Mouse (Mus musculus) midbrain, embryonic 13.5 days (tissue): ENCODE results near the gene Shisal1. TPM values are rescaled to one million over a fixed set of nuclear protein-coding genes. Genes with fewer than 3 reads are reported as not detected.

Source experiments
- ATAC-seq: fragments of 200-750 bp; cut with Nextera tagmentation; 2 replicates; pipeline ENCODE4 v1.8.0; 2017; ENCODE audit warnings: mild to moderate bottlenecking, moderate TSS enrichment, moderate library complexity
- H3K27ac ChIP-seq: fragments of 300-500 bp; sonication (generic); 2 replicates; pipeline ENCODE4 v1.5.1; 2015; ENCODE audit warnings: inconsistent platforms, mild to moderate bottlenecking, moderate library complexity
- H3K27me3 ChIP-seq: fragments of 300-500 bp; sonication (generic); 2 replicates; pipeline ENCODE4 v1.6.1; 2015; ENCODE audit warnings: mild to moderate bottlenecking, inconsistent platforms
- H3K36me3 ChIP-seq: fragments of 300-500 bp; sonication (generic); 2 replicates; pipeline ENCODE4 v1.6.1; 2015; ENCODE audit warnings: mild to moderate bottlenecking, inconsistent platforms
- H3K4me1 ChIP-seq: fragments of 300-500 bp; sonication (generic); replicated peaks from 2 replicates; pipeline ENCODE4 v1.6.1; 2015; ENCODE audit warnings: inconsistent platforms
- H3K4me2 ChIP-seq: fragments of 300-500 bp; sonication (generic); replicated peaks from 2 replicates; pipeline ENCODE4 v1.6.1; 2015; ENCODE audit warnings: moderate library complexity, mild to moderate bottlenecking, inconsistent platforms
- H3K4me3 ChIP-seq: fragments of 300-500 bp; sonication (generic); replicated peaks from 2 replicates; pipeline ENCODE4 v1.5.1; 2015; ENCODE audit warnings: mild to moderate bottlenecking, inconsistent platforms
- H3K9ac ChIP-seq: fragments of 300-500 bp; sonication (generic); replicated peaks from 2 replicates; pipeline ENCODE4 v1.6.1; 2015; ENCODE audit warnings: mild to moderate bottlenecking, inconsistent platforms
- H3K9me3 ChIP-seq: fragments of 300-500 bp; sonication (generic); 2 replicates; pipeline ENCODE4 v1.6.1; 2016; ENCODE audit warnings: mild to moderate bottlenecking, inconsistent platforms
- WGBS: fragments of 180-500 bp; shearing (Covaris S2); methylation state at CpG from one replicate; pipeline ENCODE4 v1.1.7; 2015; 5-methylcytosine and 5-hydroxymethylcytosine counted together
- polyA plus RNA-seq: library from polyadenylated mRNA; unstranded; fragments of >200 nt; fragmentation: Nextera tagmentation; extraction: Ambion mirVana; gene quantifications from 2 replicates; pipeline ENCODE4 v1.2.1, GENCODE M21; 2015

Shisal1 gene
- polyA plus RNA-seq, 1 experiment from 2014 or later, result 11.1 TPM

DNA sequence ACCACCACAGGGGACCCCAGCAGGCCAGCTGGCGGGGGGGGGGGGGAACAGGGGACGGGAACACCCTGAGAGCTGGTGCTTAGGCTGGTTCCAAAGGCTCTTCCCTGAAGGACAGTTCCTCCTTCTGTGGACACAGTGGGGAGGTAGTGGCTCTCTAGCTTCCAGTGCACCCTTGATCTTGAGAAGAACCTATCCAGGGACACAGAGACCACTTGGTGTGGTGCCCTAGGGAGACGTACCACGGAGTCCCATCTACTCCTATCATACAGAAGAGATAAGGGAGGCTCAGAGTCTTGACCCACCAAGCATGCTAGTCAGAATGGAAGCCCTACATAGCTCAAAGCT is 28.7 kb downstream of the Shisal1 start:
- Histone ChIP-seq H3K27ac (peak overlapping the region; percentile 92), H3K9me3 (no peaks in the 10 kb centered on the region), H3K9ac (no peak overlapping the region), H3K27me3 (peaks cover 19% of the 10 kb centered on the region; the same call in 1 of the 2 replicates), H3K4me2 (0 out of 2 replicates have a peak overlapping the region, but pooled peaks have one; percentile 15), H3K36me3 (peaks cover 5% of the 10 kb centered on the region; the same call in 1 of the 2 replicates), H3K4me3 (no peak overlapping the region), H3K4me1 (peaks cover 74% of the 10 kb centered on the region)
- WGBS, result 18% methylated on average over 4 of the region's 4 CpGs
- no peak; the same call in 1 of the 2 replicates for ATAC-seq

GRCm38 (mm10) chr15:84417592-84418265 is 29.2 kb downstream of the Shisal1 start:
- H3K27ac ChIP-seq, result peak overlapping the region; percentile 92
- peak; percentile 81 for ATAC-seq
- peaks cover 74% of the 10 kb centered on the region for H3K4me1 ChIP-seq
- H3K9me3 ChIP-seq, result no peaks in the 10 kb centered on the region
- H3K36me3 ChIP-seq, result peaks cover 5% of the 10 kb centered on the region; the same call in 1 of the 2 replicates
- H3K4me3 ChIP-seq, result no peak overlapping the region
- H3K9ac ChIP-seq, result peak overlapping the region; percentile 48
- peaks cover 19% of the 10 kb centered on the region; the same call in 1 of the 2 replicates for H3K27me3 ChIP-seq
- H3K4me2 ChIP-seq, result 0 out of 2 replicates have a peak overlapping the region, but pooled peaks have one; percentile 15
- 7% methylated on average over 13 of the region's 13 CpGs for WGBS

GRCm38 (mm10) chr15:84417017-84417416 is 29.9 kb downstream of the Shisal1 start:
- Histone ChIP-seq H3K4me1 (peaks cover 74% of the 10 kb centered on the region), H3K36me3 (peaks cover 5% of the 10 kb centered on the region; the same call in 1 of the 2 replicates), H3K9ac (peak overlapping the region; percentile 45), H3K4me2 (no peak overlapping the region), H3K9me3 (no peaks in the 10 kb centered on the region), H3K27ac (peak overlapping the region; percentile 92), H3K4me3 (no peak overlapping the region), H3K27me3 (peaks cover 22% of the 10 kb centered on the region)
- no peak for ATAC-seq
- WGBS, result 20% methylated on average over 14 of the region's 14 CpGs

DNA sequence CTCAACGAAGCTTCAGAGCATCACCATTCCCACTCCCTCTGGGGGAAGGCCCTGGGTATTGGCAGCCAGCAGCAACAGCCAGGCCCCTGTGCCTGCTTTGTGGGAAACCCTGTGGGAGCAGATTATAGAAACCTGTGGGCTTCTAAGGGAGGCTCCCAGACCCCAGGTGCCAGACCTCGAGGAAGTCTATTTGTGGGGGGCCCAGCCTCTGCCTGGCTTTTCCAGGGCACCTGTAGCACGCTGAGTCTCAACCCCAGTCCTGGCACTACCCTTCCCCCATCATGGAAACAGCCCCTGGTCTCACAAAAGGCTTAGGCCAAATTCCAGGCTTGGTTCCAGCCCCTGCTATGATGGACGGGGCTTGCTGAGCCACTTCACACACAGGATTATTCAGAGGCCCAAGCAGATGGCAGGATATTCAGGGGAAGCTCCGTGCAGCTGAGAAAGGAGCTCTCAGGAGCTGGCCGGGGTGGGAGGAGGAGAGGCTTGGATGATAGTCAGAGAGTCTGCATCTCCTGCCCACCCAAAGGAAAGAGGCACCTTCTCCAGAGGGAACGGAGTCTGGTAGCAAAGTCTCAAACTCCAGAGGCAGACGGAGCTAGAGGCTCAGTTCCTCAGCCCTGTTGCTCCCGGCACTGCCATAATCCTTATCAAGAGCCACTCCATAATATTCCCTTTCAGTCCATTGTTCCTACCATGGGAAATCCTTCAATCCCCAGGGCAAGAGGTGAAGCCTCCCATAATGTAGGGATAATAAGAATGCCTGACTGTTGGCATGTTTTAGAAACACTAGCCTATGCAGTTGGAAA is 32.7 kb downstream of the Shisal1 start:
- Histone ChIP-seq H3K27me3 (peaks cover 10% of the 10 kb centered on the region), H3K36me3 (peaks cover 5% of the 10 kb centered on the region; the same call in 1 of the 2 replicates), H3K4me3 (no peak overlapping the region), H3K9ac (no peak overlapping the region), H3K4me2 (0 out of 2 replicates have a peak overlapping the region, but pooled peaks have one; percentile 3), H3K9me3 (no peaks in the 10 kb centered on the region), H3K27ac (peak overlapping the region; percentile 84), H3K4me1 (peaks cover 73% of the 10 kb centered on the region)
- WGBS, result 13% methylated on average over 9 of the region's 9 CpGs
- ATAC-seq, result peak; percentile 44

- H3K4me1 ChIP-seq, result peaks cover 71% of the 10 kb centered on the region
- peaks cover 9% of the 10 kb centered on the region; the same call in 1 of the 2 replicates for H3K27me3 ChIP-seq
- no peak overlapping the region for H3K4me3 ChIP-seq
- no peak overlapping the region for H3K9ac ChIP-seq
- no peak for ATAC-seq
- H3K36me3 ChIP-seq, result peaks cover 5% of the 10 kb centered on the region; the same call in 1 of the 2 replicates
- H3K9me3 ChIP-seq, result no peaks in the 10 kb centered on the region
- WGBS, result 26% methylated on average over 6 of the region's 6 CpGs
- no peak overlapping the region; the same call in 1 of the 2 replicates for H3K27ac ChIP-seq
- no peak overlapping the region for H3K4me2 ChIP-seq
These were observed 34.5 kb downstream of the Shisal1 start for GRCm38 (mm10) chr15:84412409-84412808.

GRCm38 (mm10) chr15:84410052-84410451 is 36.8 kb downstream of the Shisal1 start:
- Histone ChIP-seq H3K9ac (no peak overlapping the region), H3K36me3 (peaks cover 14% of the 10 kb centered on the region; the same call in 1 of the 2 replicates), H3K4me1 (peaks cover 63% of the 10 kb centered on the region), H3K9me3 (no peaks in the 10 kb centered on the region), H3K27me3 (peaks cover 10% of the 10 kb centered on the region; the same call in 1 of the 2 replicates), H3K4me2 (no peak overlapping the region), H3K27ac (peak overlapping the region; percentile 45), H3K4me3 (no peak overlapping the region)
- 53% methylated on average over 8 of the region's 8 CpGs for WGBS
- peak; percentile 34; the same call in 1 of the 2 replicates for ATAC-seq

DNA sequence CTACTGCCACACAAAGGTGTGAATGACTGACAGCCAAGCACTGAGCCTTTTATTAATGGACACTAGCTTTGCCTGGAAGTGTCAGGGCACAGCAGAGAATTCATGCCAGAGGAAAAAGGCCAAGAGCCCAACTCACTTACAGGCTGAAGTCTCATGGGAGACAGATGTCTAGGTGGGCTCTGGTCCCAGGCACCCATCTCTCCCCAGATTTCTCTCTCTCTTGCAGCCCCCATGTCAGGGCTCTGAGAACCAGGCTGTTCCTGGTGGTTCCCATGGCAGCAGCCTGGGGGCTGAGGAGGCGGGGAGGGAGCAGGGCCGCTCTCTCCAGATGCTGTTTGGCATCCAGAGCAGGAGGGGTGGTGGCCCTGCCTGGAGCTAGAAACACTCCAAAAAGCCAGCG is 38.3 kb downstream of the Shisal1 start:
- H3K9me3 ChIP-seq, result no peaks in the 10 kb centered on the region
- H3K9ac ChIP-seq, result no peak overlapping the region
- H3K4me2 ChIP-seq, result no peak overlapping the region
- peaks cover 10% of the 10 kb centered on the region; the same call in 1 of the 2 replicates for H3K27me3 ChIP-seq
- peaks cover 14% of the 10 kb centered on the region for H3K36me3 ChIP-seq
- WGBS, result 19% methylated on average over 3 of the region's 3 CpGs
- ATAC-seq, result no peak; the same call in 1 of the 2 replicates
- no peak overlapping the region for H3K4me3 ChIP-seq
- peaks cover 55% of the 10 kb centered on the region for H3K4me1 ChIP-seq
- H3K27ac ChIP-seq, result 0 out of 2 replicates have a peak overlapping the region, but pooled peaks have one; percentile 27

DNA sequence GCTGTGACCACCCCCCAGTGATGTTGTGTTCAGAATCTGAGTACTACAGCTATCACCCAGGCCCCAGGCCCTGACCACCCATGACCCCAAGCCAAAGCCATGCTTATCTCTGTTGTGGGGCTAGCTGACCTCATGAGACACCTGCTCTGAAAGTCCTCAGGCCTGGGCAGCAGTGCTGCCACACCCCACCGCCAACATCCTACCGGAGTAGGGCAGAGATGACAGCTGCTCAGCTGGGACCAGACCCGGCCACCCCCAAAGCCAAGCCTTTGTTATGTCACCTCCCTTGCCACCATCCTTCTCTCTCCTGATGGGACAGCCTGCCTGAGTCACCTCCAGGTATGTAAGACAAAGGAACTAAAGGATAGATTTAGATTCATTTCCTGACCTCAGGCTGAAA is 41.1 kb downstream of the Shisal1 start:
- Histone ChIP-seq H3K36me3 (peaks cover 14% of the 10 kb centered on the region), H3K4me1 (peaks cover 40% of the 10 kb centered on the region)

GRCm38 (mm10) chr15:84403454-84404113 is 43.3 kb downstream of the Shisal1 start:
- H3K4me1 ChIP-seq, result peaks cover 29% of the 10 kb centered on the region
- peaks cover 14% of the 10 kb centered on the region for H3K36me3 ChIP-seq
- no peaks in the 10 kb centered on the region for H3K9me3 ChIP-seq
- H3K9ac ChIP-seq, result no peak overlapping the region
- peaks cover 8% of the 10 kb centered on the region for H3K27me3 ChIP-seq
- 78% methylated on average over 10 of the region's 10 CpGs for WGBS
- no peak for ATAC-seq
- H3K27ac ChIP-seq, result 0 out of 2 replicates have a peak overlapping the region, but pooled peaks have one; percentile 4
- H3K4me2 ChIP-seq, result no peak overlapping the region
- no peak overlapping the region for H3K4me3 ChIP-seq

More for the DNA sequence above, 41.1 kb downstream of the Shisal1 start:
- Histone ChIP-seq H3K27me3 (peaks cover 8% of the 10 kb centered on the region; the same call in 1 of the 2 replicates), H3K9ac (no peak overlapping the region), H3K9me3 (no peaks in the 10 kb centered on the region), H3K4me2 (no peak overlapping the region), H3K27ac (no peak overlapping the region), H3K4me3 (no peak overlapping the region)
- 95% methylated on average over 3 of the region's 3 CpGs for WGBS
- no peak for ATAC-seq

GRCm38 (mm10) chr15:84398617-84399016 is 48.3 kb downstream of the Shisal1 start:
- H3K9me3 ChIP-seq, result no peaks in the 10 kb centered on the region
- WGBS, result 94% methylated on average over 4 of the region's 4 CpGs
- no peak overlapping the region for H3K4me2 ChIP-seq
- H3K4me1 ChIP-seq, result peaks cover 48% of the 10 kb centered on the region
- no peak overlapping the region for H3K27ac ChIP-seq
- H3K4me3 ChIP-seq, result no peak overlapping the region
- no peak for ATAC-seq
- no peaks in the 10 kb centered on the region for H3K36me3 ChIP-seq
- no peak overlapping the region for H3K9ac ChIP-seq
- H3K27me3 ChIP-seq, result peaks cover 3% of the 10 kb centered on the region; the same call in 1 of the 2 replicates

GRCm38 (mm10) chr15:84397663-84398169 is 49.2 kb downstream of the Shisal1 start:
- H3K9me3 ChIP-seq, result no peaks in the 10 kb centered on the region
- WGBS, result 65% methylated on average over 14 of the region's 14 CpGs
- 0 out of 2 replicates have a peak, but pooled peaks have one; percentile 21 for ATAC-seq
- no peak overlapping the region for H3K9ac ChIP-seq
- H3K4me2 ChIP-seq, result no peak overlapping the region
- H3K27ac ChIP-seq, result peak overlapping the region; percentile 19; the same call in 1 of the 2 replicates
- H3K4me3 ChIP-seq, result no peak overlapping the region
- H3K36me3 ChIP-seq, result no peaks in the 10 kb centered on the region
- no peaks in the 10 kb centered on the region; the same call in 1 of the 2 replicates for H3K27me3 ChIP-seq
- peaks cover 54% of the 10 kb centered on the region for H3K4me1 ChIP-seq
